Mouse (Mus musculus): ENCODE results near the gene Myrip. TPM values are rescaled to one million over a fixed set of nuclear protein-coding genes. Genes with fewer than 3 reads are reported as not detected.

Myrip gene
- polyA plus RNA-seq, 1 experiment from 2014 or later, result 0.07 TPM

GRCm38 (mm10) chr9:120519469-120520125 lies 218.3 kb downstream of the Myrip start:
- H3K4me1 ChIP-seq (ENCODE audit: control insufficient read depth, insufficient read depth, low read length), result no peaks in the 10 kb centered on the region
- no peak overlapping the region for H3K27ac ChIP-seq (replicated peaks; ENCODE audit: low read depth, low read length)
- H3K36me3 ChIP-seq (ENCODE audit: control insufficient read depth, insufficient read depth, low read length), result no peaks in the 10 kb centered on the region
- 60% methylated on average over 19 of the region's 19 CpGs for WGBS
- no peaks in the 10 kb centered on the region for H3K27me3 ChIP-seq (ENCODE audit: control insufficient read depth, insufficient read depth, low read length)
- no peaks in the 10 kb centered on the region for H3K9me3 ChIP-seq (ENCODE audit: control insufficient read depth, low read length)
- no peak overlapping the region for H3K4me3 ChIP-seq (ENCODE audit: low read depth, low read length)
- no peak for ATAC-seq (ENCODE audit: insufficient number of reproducible peaks, low FRiP score, low TSS enrichment, low read depth)
- H3K4me2 ChIP-seq (ENCODE audit: low read depth, severe bottlenecking), result no peak overlapping the region
- H3K9ac ChIP-seq (ENCODE audit: low read length), result no peak overlapping the region
- no peak for DNase-seq (ENCODE audit: low spot score)

DNA sequence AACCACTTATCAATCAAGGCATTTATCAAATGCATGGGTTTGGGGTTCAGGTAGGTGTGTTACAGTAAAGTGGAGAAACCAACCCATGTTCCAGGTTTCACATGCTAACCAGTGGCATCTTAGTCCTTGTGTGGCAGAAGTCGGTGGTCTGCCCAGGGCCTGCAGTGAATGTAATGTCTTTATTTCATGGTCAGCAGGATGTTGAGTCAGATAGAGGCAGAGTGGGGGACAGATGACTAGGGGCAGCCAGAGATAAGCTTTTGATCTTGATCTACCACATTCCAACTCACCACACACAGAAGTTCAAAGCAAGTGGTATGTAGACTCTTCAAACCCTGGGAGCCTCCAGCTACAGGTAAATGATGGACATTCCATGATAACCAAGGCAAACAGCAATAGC lies 219.8 kb downstream of the Myrip start:
- no peak overlapping the region for H3K4me2 ChIP-seq (ENCODE audit: low read depth, severe bottlenecking)
- no peaks in the 10 kb centered on the region for H3K4me1 ChIP-seq (ENCODE audit: control insufficient read depth, insufficient read depth, low read length)
- H3K27ac ChIP-seq (replicated peaks; ENCODE audit: low read depth, low read length), result no peak overlapping the region
- no peak overlapping the region for H3K4me3 ChIP-seq (ENCODE audit: low read depth, low read length)
- 96% methylated on average over 1 of the region's 1 CpGs for WGBS
- H3K9ac ChIP-seq (ENCODE audit: low read length), result no peak overlapping the region
- DNase-seq (ENCODE audit: low spot score), result no peak
- ATAC-seq (ENCODE audit: insufficient number of reproducible peaks, low FRiP score, low TSS enrichment, low read depth), result no peak
- no peaks in the 10 kb centered on the region for H3K27me3 ChIP-seq (ENCODE audit: control insufficient read depth, insufficient read depth, low read length)
- H3K9me3 ChIP-seq (ENCODE audit: control insufficient read depth, low read length), result no peaks in the 10 kb centered on the region
- H3K36me3 ChIP-seq (ENCODE audit: control insufficient read depth, insufficient read depth, low read length), result no peaks in the 10 kb centered on the region

Other genes starting within 250 kb of the Myrip start
- gene Cx3cr1, start 231.6 kb upstream of the Myrip start, polyA plus RNA-seq (2014; fragmentation: Nextera tagmentation; extraction: Ambion mirVana), result 2.5 and 3.0 TPM in 2 replicates
- gene Ccr8, start 209.4 kb upstream of the Myrip start, polyA plus RNA-seq (2014; fragmentation: Nextera tagmentation; extraction: Ambion mirVana), result not detected in 2 replicates
- 38.7 and 40.1 TPM in 2 replicates for gene Slc25a38, start 191.1 kb upstream of the Myrip start, polyA plus RNA-seq (2014; fragmentation: Nextera tagmentation; extraction: Ambion mirVana)
- gene Rpsa, start 173.8 kb upstream of the Myrip start, polyA plus RNA-seq (2014; fragmentation: Nextera tagmentation; extraction: Ambion mirVana), result 1,600 and 1,665 TPM in 2 replicates
- gene Mobp, start 151.8 kb upstream of the Myrip start, polyA plus RNA-seq (2014; fragmentation: Nextera tagmentation; extraction: Ambion mirVana), result not detected in 2 replicates
- 229 and 230 TPM in 2 replicates for gene Eif1b, start 190.7 kb downstream of the Myrip start, polyA plus RNA-seq (2014; fragmentation: Nextera tagmentation; extraction: Ambion mirVana)
- 0.19 and 0.21 TPM in 2 replicates for gene Entpd3, start 238.3 kb downstream of the Myrip start, polyA plus RNA-seq (2014; fragmentation: Nextera tagmentation; extraction: Ambion mirVana)

Measured in limb, embryonic 11.5 days (tissue).